ENCODE assay signal across 8 mouse cellular contexts in the genomic region with DNA sequence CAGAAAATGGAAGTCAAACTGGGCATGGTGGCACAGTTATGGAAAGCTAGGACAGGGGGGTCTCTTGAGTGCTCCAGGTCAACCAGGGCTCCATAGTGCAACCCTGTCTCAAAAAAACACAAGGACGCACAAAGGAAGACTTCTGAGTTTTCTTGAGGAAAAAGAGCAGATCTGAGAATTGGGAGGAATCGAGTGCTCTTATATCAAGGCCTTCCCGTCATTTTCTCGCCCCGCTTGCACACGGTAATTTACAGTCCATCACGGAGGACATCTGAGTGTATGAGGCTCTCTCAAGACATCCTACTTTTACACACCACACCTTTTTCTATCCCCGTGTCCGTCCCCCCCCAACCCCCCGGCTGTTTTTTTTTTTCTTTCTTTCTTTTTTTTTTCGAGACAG. TPM values are rescaled to one million over a fixed set of nuclear protein-coding genes. Genes with fewer than 3 reads are reported as not detected.
DNase-seq lines count a peak whose midpoint lies in the region; ATAC-seq lines count a peak whose summit lies in the region.

No protein-coding gene starts in this region.

- H3K4me2 ChIP-seq in neural tube, embryonic 11.5 days (ENCODE audit: low read depth): peak overlapping the region; percentile 71
- peak overlapping the region; percentile 54 for H3K4me2 ChIP-seq in limb, embryonic 11.5 days (ENCODE audit: low read depth, severe bottlenecking)
- peak overlapping the region; percentile 77 for H3K4me2 ChIP-seq in stomach, embryonic 15.5 days

- no peak overlapping the region for H3K27ac ChIP-seq in neural tube, embryonic 11.5 days (ENCODE audit: low read depth, low read length)
- no peak overlapping the region for H3K27ac ChIP-seq in limb, embryonic 11.5 days (replicated peaks; ENCODE audit: low read depth, low read length)
- no peak overlapping the region for H3K27ac ChIP-seq in stomach, embryonic 15.5 days

- peak overlapping the region; percentile 97 for H3K9ac ChIP-seq in neural tube, embryonic 11.5 days (ENCODE audit: low read length)
- peak overlapping the region; percentile 96 for H3K9ac ChIP-seq in limb, embryonic 11.5 days (ENCODE audit: low read length)
- H3K9ac ChIP-seq in stomach, embryonic 15.5 days: no peak overlapping the region

- H3K9me3 ChIP-seq in neural tube, embryonic 11.5 days (ENCODE audit: control insufficient read depth, low read length): no peaks in the 10 kb centered on the region
- H3K9me3 ChIP-seq in limb, embryonic 11.5 days (ENCODE audit: control insufficient read depth, low read length): no peaks in the 10 kb centered on the region
- no peaks in the 10 kb centered on the region for H3K9me3 ChIP-seq in stomach, embryonic 15.5 days

- no peaks in the 10 kb centered on the region for H3K36me3 ChIP-seq in neural tube, embryonic 11.5 days (ENCODE audit: control insufficient read depth, insufficient read depth, low read length)
- H3K36me3 ChIP-seq in limb, embryonic 11.5 days (ENCODE audit: control insufficient read depth, insufficient read depth, low read length): no peaks in the 10 kb centered on the region
- H3K36me3 ChIP-seq in stomach, embryonic 15.5 days: 0 out of 2 replicates have a peak, but pooled peaks cover 3% of the 10 kb centered on the region

- H3K27me3 ChIP-seq in neural tube, embryonic 11.5 days (ENCODE audit: control insufficient read depth, insufficient read depth, low read length): no peaks in the 10 kb centered on the region
- H3K27me3 ChIP-seq in limb, embryonic 11.5 days (ENCODE audit: control insufficient read depth, insufficient read depth, low read length): no peaks in the 10 kb centered on the region
- H3K27me3 ChIP-seq in stomach, embryonic 15.5 days (replicated peaks): no peaks in the 10 kb centered on the region

- no peaks in the 10 kb centered on the region for H3K4me1 ChIP-seq in neural tube, embryonic 11.5 days (ENCODE audit: control insufficient read depth, insufficient read depth, low read length)
- H3K4me1 ChIP-seq in limb, embryonic 11.5 days (ENCODE audit: control insufficient read depth, insufficient read depth, low read length): no peaks in the 10 kb centered on the region
- peaks cover 2% of the 10 kb centered on the region; the same call in 1 of the 2 replicates for H3K4me1 ChIP-seq in stomach, embryonic 15.5 days

- 57% methylated on average over 11 of the region's 11 CpGs for WGBS in neural tube, embryonic 11.5 days
- 62% methylated on average over 11 of the region's 11 CpGs for WGBS in limb, embryonic 11.5 days
- 56% methylated on average over 11 of the region's 11 CpGs for WGBS in stomach, embryonic 15.5 days

- H3K4me3 ChIP-seq in neural tube, embryonic 11.5 days (ENCODE audit: low read depth, low read length): peak overlapping the region; percentile 76
- peak overlapping the region; percentile 61 for H3K4me3 ChIP-seq in limb, embryonic 11.5 days (ENCODE audit: low read depth, low read length)
- H3K4me3 ChIP-seq in stomach, embryonic 15.5 days (replicated peaks): peak overlapping the region; percentile 63

- peak; percentile 11 for DNase-seq in CD4-positive, CD25-positive, alpha-beta regulatory T cell, adult 2 months (ENCODE audit: low read depth, low spot score)
- no peak for DNase-seq in neural tube, embryonic 11.5 days (ENCODE audit: low spot score)
- no peak for DNase-seq in neural tube, embryonic 10.5 days (ENCODE audit: extremely low spot score, low spot score)
- DNase-seq in limb, embryonic 11.5 days (ENCODE audit: low spot score): peak; percentile 27
- DNase-seq in thymus, postnatal 36 days: no peak
- DNase-seq in right cerebral cortex, adult 2 months (ENCODE audit: low spot score in 2 of 2): no peak

- no peak for ATAC-seq in CD4-positive, CD25-positive, alpha-beta regulatory T cell, adult 4 months
- no peak for ATAC-seq in neural tube, embryonic 11.5 days (ENCODE audit: insufficient read depth, low FRiP score, low TSS enrichment)
- ATAC-seq in limb, embryonic 11.5 days (ENCODE audit: insufficient number of reproducible peaks, low FRiP score, low TSS enrichment, low read depth): no peak
- ATAC-seq in stomach, embryonic 15.5 days (ENCODE audit: insufficient read depth, low FRiP score, low read depth): no peak

RNA-seq across cellular contexts. Expression of a gene that starts 0.5 kb away (rescaled TPM):
- 100 to 1,000 TPM; 102 to 115 TPM for polyA plus RNA-seq in CD4-positive, CD25-positive, alpha-beta regulatory T cell, adult 4 months (2017; shearing (Covaris generic))
- 81.9 and 93.0 TPM in 2 replicates for polyA plus RNA-seq in neural tube, embryonic 11.5 days (2014; fragmentation: Nextera tagmentation; extraction: Ambion mirVana)
- polyA plus RNA-seq in limb, embryonic 11.5 days (2014; fragmentation: Nextera tagmentation; extraction: Ambion mirVana): 77.0 and 81.5 TPM in 2 replicates
- 86.2 and 94.3 TPM in 2 replicates for polyA plus RNA-seq in stomach, embryonic 15.5 days (2015; fragmentation: Nextera tagmentation; extraction: Ambion mirVana)

RNA-seq across cellular contexts. Expression of a gene that starts 22.6 kb away (rescaled TPM):
- polyA plus RNA-seq in CD4-positive, CD25-positive, alpha-beta regulatory T cell, adult 4 months (2017; shearing (Covaris generic)): 10 to 100 TPM; 24.0 to 35.0 TPM
- polyA plus RNA-seq in neural tube, embryonic 11.5 days (2014; fragmentation: Nextera tagmentation; extraction: Ambion mirVana): 116 and 119 TPM in 2 replicates
- 138 and 143 TPM in 2 replicates for polyA plus RNA-seq in limb, embryonic 11.5 days (2014; fragmentation: Nextera tagmentation; extraction: Ambion mirVana)
- polyA plus RNA-seq in stomach, embryonic 15.5 days (2015; fragmentation: Nextera tagmentation; extraction: Ambion mirVana): 73.3 and 79.9 TPM in 2 replicates

RNA-seq across cellular contexts. Expression of a gene that starts 42.1 kb away (rescaled TPM):
- 10 to 100 TPM; 70.3 to 93.0 TPM for polyA plus RNA-seq in CD4-positive, CD25-positive, alpha-beta regulatory T cell, adult 4 months (2017; shearing (Covaris generic))
- polyA plus RNA-seq in neural tube, embryonic 11.5 days (2014; fragmentation: Nextera tagmentation; extraction: Ambion mirVana): 36.0 and 36.4 TPM in 2 replicates
- polyA plus RNA-seq in limb, embryonic 11.5 days (2014; fragmentation: Nextera tagmentation; extraction: Ambion mirVana): 36.5 and 40.2 TPM in 2 replicates
- polyA plus RNA-seq in stomach, embryonic 15.5 days (2015; fragmentation: Nextera tagmentation; extraction: Ambion mirVana): 77.1 and 92.8 TPM in 2 replicates

Comparison
In these comparisons a context has a peak if more than half of its experiments do, and no peak if none do; other contexts are left out.
1. DNase-seq: peak in CD4-positive, CD25-positive, alpha-beta regulatory T cell, adult 2 months (single experiment) and limb, embryonic 11.5 days (single experiment); none in neural tube, embryonic 11.5 days (single experiment), neural tube, embryonic 10.5 days (single experiment), thymus, postnatal 36 days (0 of 2) and right cerebral cortex, adult 2 months (0 of 2).
2. Peak in every context shown above with its lines, with median percentiles within 50 percentile points of each other: H3K4me2 ChIP-seq and H3K4me3 ChIP-seq.